ENCODE assay signal across 19 mouse cellular contexts in genomic region chr5:129940281-129940680, GRCm38 (mm10). TPM values are rescaled to one million over a fixed set of nuclear protein-coding genes. Genes with fewer than 3 reads are reported as not detected.
DNase-seq lines count a peak whose midpoint lies in the region; ATAC-seq and TF ChIP-seq lines count a peak whose summit lies in the region.
"Had no signal": no experiment of that assay in that cellular context is flagged by ENCODE, and none has a peak within 500 bp of the region (broad histone marks: within the 10 kb centered on the region; RNA-seq: fewer than 3 reads in every experiment).

No protein-coding gene starts in this region.

- no peaks in the 10 kb centered on the region for H3K4me1 ChIP-seq in lung, embryonic 14.5 days (ENCODE audit: insufficient read depth)
- H3K4me1 ChIP-seq in lung, postnatal 0 days (ENCODE audit: insufficient read depth, low read depth, low read length) = no peaks in the 10 kb centered on the region
- no peaks in the 10 kb centered on the region for H3K4me1 ChIP-seq in brown adipose tissue, adult 24 weeks (ENCODE audit: control insufficient read depth, insufficient read depth, insufficient read length, low read length)
- H3K4me1 ChIP-seq in liver, postnatal 0 days (ENCODE audit: insufficient read depth) = peaks cover 4% of the 10 kb centered on the region

- H3K9me3 ChIP-seq in lung, embryonic 14.5 days (ENCODE audit: low read depth, low read length) = no peaks in the 10 kb centered on the region
- H3K9me3 ChIP-seq in lung, postnatal 0 days (ENCODE audit: low read length) = no peaks in the 10 kb centered on the region
- H3K9me3 ChIP-seq in liver, postnatal 0 days (ENCODE audit: low read length) = no peaks in the 10 kb centered on the region
- H3K9me3 ChIP-seq: limb, embryonic 10.5 days; midbrain, embryonic 12.5 days had no signal

- no peak overlapping the region for H3K9ac ChIP-seq in lung, embryonic 14.5 days
- H3K9ac ChIP-seq in lung, postnatal 0 days (replicated peaks; ENCODE audit: low read depth) = no peak overlapping the region
- H3K9ac ChIP-seq in liver, postnatal 0 days (replicated peaks) = no peak overlapping the region

- H3K4me3 ChIP-seq in lung, embryonic 14.5 days (ENCODE audit: low read depth, low read length) = no peak overlapping the region
- no peak overlapping the region for H3K4me3 ChIP-seq in lung, postnatal 0 days (ENCODE audit: low read depth, low read length)
- no peak overlapping the region for H3K4me3 ChIP-seq in brown adipose tissue, adult 24 weeks (ENCODE audit: insufficient read depth, low read depth, low read length)
- no peak overlapping the region for H3K4me3 ChIP-seq in liver, postnatal 0 days (ENCODE audit: low read depth, low read length)

- no peak overlapping the region for H3K27ac ChIP-seq in lung, embryonic 14.5 days (ENCODE audit: low read depth)
- no peak overlapping the region for H3K27ac ChIP-seq in lung, postnatal 0 days (ENCODE audit: low read length)
- H3K27ac ChIP-seq in brown adipose tissue, adult 24 weeks (replicated peaks; ENCODE audit: low read depth, low read length) = peak overlapping the region; percentile 19; the same call in 1 of the 2 replicates
- H3K27ac ChIP-seq in liver, postnatal 0 days (ENCODE audit: low read depth) = no peak overlapping the region
- H3K27ac ChIP-seq: midbrain, embryonic 12.5 days had no signal

- TF ChIP-seq EP300 in lung, postnatal 0 days (IDR thresholded peaks at IDR 0.05) = no peak
- TF ChIP-seq EP300 in liver, postnatal 0 days (IDR thresholded peaks at IDR 0.05; ENCODE audit: low read depth) = no peak

- TF ChIP-seq CTCF in lung, embryonic 14.5 days (IDR thresholded peaks at IDR 0.05; ENCODE audit: low read depth) = no peak
- TF ChIP-seq CTCF in lung, postnatal 0 days (IDR thresholded peaks at IDR 0.05) = no peak
- TF ChIP-seq CTCF in liver, postnatal 0 days (IDR thresholded peaks at IDR 0.05; ENCODE audit: low read depth) = no peak

- H3K36me3 ChIP-seq in lung, embryonic 14.5 days (ENCODE audit: insufficient read depth) = 0 out of 2 replicates have a peak, but pooled peaks cover 3% of the 10 kb centered on the region
- no peaks in the 10 kb centered on the region for H3K36me3 ChIP-seq in lung, postnatal 0 days (ENCODE audit: insufficient read depth, low read length)
- no peaks in the 10 kb centered on the region for H3K36me3 ChIP-seq in liver, postnatal 0 days (replicated peaks; ENCODE audit: insufficient read depth, low read length)
- H3K36me3 ChIP-seq: midbrain, embryonic 12.5 days had no signal

- 33% methylated on average over 2 of the region's 2 CpGs for WGBS in lung, embryonic 14.5 days
- 33% methylated on average over 2 of the region's 2 CpGs for WGBS in lung, postnatal 0 days
- 43% methylated on average over 2 of the region's 2 CpGs for WGBS in liver, postnatal 0 days (ENCODE audit: insufficient replicate concordance)

- peak; percentile 19 for DNase-seq in cerebellum, adult 8-10 months
- DNase-seq in cerebellum, adult 11 months = no peak
- DNase-seq in lung, embryonic 14.5 days = no peak
- no peak for DNase-seq in lung, postnatal 0 days (ENCODE audit: low spot score)
- DNase-seq in liver, postnatal 0 days = no peak
- DNase-seq in thymus, postnatal 14 days = no peak
- DNase-seq in urinary bladder, postnatal 36 days (ENCODE audit: low spot score in 2 of 2) = no peak
- DNase-seq: adrenal gland, postnatal 10 days; forebrain, postnatal 0 days; gastrocnemius, postnatal 10 days; heart, postnatal 14 days; kidney, adult 18-20 months; layer of hippocampus, postnatal 36 days; retina, postnatal 1 day; thymus, postnatal 25 days had no signal

- no peak for ATAC-seq in lung, embryonic 14.5 days (ENCODE audit: insufficient read depth)
- no peak for ATAC-seq in lung, postnatal 0 days
- ATAC-seq in liver, postnatal 0 days = no peak

- H3K4me2 ChIP-seq in lung, embryonic 14.5 days = 0 out of 2 replicates have a peak overlapping the region, but pooled peaks have one; percentile 11
- no peak overlapping the region; the same call in 1 of the 2 replicates for H3K4me2 ChIP-seq in lung, postnatal 0 days (replicated peaks; ENCODE audit: low read depth, low read length)
- H3K4me2 ChIP-seq in liver, postnatal 0 days (ENCODE audit: low read depth, low read length) = peak overlapping the region; percentile 62

- no peaks in the 10 kb centered on the region for H3K27me3 ChIP-seq in lung, embryonic 14.5 days (ENCODE audit: insufficient read depth, low read length)
- H3K27me3 ChIP-seq in lung, postnatal 0 days (replicated peaks; ENCODE audit: insufficient read depth, low read length) = no peaks in the 10 kb centered on the region
- no peaks in the 10 kb centered on the region for H3K27me3 ChIP-seq in liver, postnatal 0 days (ENCODE audit: insufficient read depth, low read length)

RNA-seq across cellular contexts. Expression of gene Vkorc1l1, which starts 1.5 kb away (rescaled TPM):
- polyA plus RNA-seq in lung, embryonic 14.5 days (2014; fragmentation: Nextera tagmentation; extraction: Ambion mirVana) = 22.7 and 23.4 TPM in 2 replicates
- polyA plus RNA-seq in lung, postnatal 0 days (2015; fragmentation: Nextera tagmentation; extraction: Ambion mirVana) = 14.9 and 15.2 TPM in 2 replicates
- polyA plus RNA-seq in brown adipose tissue, adult 24 weeks (2012; ENCODE audit: insufficient read depth, insufficient read length, missing spikeins) = 31.1 and 41.5 TPM in 2 replicates
- polyA plus RNA-seq in liver, postnatal 0 days (2015; fragmentation: Nextera tagmentation; extraction: Ambion mirVana) = 17.5 and 18.2 TPM in 2 replicates

RNA-seq across cellular contexts. Expression of gene Nupr1l, which starts 31.9 kb away (rescaled TPM):
- 1.5 and 2.6 TPM in 2 replicates for polyA plus RNA-seq in lung, embryonic 14.5 days (2014; fragmentation: Nextera tagmentation; extraction: Ambion mirVana)
- 5.5 and 6.2 TPM in 2 replicates for polyA plus RNA-seq in lung, postnatal 0 days (2015; fragmentation: Nextera tagmentation; extraction: Ambion mirVana)
- 4.1 and 6.2 TPM in 2 replicates for polyA plus RNA-seq in brown adipose tissue, adult 24 weeks (2012; ENCODE audit: insufficient read depth, insufficient read length, missing spikeins)
- polyA plus RNA-seq in liver, postnatal 0 days (2015; fragmentation: Nextera tagmentation; extraction: Ambion mirVana) = 1.4 TPM in 2 replicates

RNA-seq across cellular contexts. Expression of gene Phkg1, which starts 41.9 kb away (rescaled TPM):
- 0.11 and 0.18 TPM in 2 replicates for polyA plus RNA-seq in lung, embryonic 14.5 days (2014; fragmentation: Nextera tagmentation; extraction: Ambion mirVana)
- polyA plus RNA-seq in lung, postnatal 0 days (2015; fragmentation: Nextera tagmentation; extraction: Ambion mirVana) = 0.08 and 0.10 TPM in 2 replicates
- 2.3 and 9.8 TPM in 2 replicates for polyA plus RNA-seq in brown adipose tissue, adult 24 weeks (2012; ENCODE audit: insufficient read depth, insufficient read length, missing spikeins)
- 0.08 and 0.20 TPM in 2 replicates for polyA plus RNA-seq in liver, postnatal 0 days (2015; fragmentation: Nextera tagmentation; extraction: Ambion mirVana)
- polyA plus RNA-seq: stomach, embryonic 14.5 days had no signal

RNA-seq across cellular contexts. Expression of gene Zbed5, which starts 44.8 kb away (rescaled TPM):
- 5.7 and 6.9 TPM in 2 replicates for polyA plus RNA-seq in lung, embryonic 14.5 days (2014; fragmentation: Nextera tagmentation; extraction: Ambion mirVana)
- 2.3 and 2.7 TPM in 2 replicates for polyA plus RNA-seq in lung, postnatal 0 days (2015; fragmentation: Nextera tagmentation; extraction: Ambion mirVana)
- polyA plus RNA-seq in brown adipose tissue, adult 24 weeks (2012; ENCODE audit: insufficient read depth, insufficient read length, missing spikeins) = 0.83 and 1.9 TPM in 2 replicates
- 3.3 and 3.7 TPM in 2 replicates for polyA plus RNA-seq in liver, postnatal 0 days (2015; fragmentation: Nextera tagmentation; extraction: Ambion mirVana)

RNA-seq across cellular contexts. Expression of gene Chchd2, which starts 53.0 kb away (rescaled TPM):
- 859 and 893 TPM in 2 replicates for polyA plus RNA-seq in lung, embryonic 14.5 days (2014; fragmentation: Nextera tagmentation; extraction: Ambion mirVana)
- polyA plus RNA-seq in lung, postnatal 0 days (2015; fragmentation: Nextera tagmentation; extraction: Ambion mirVana) = 623 and 686 TPM in 2 replicates
- 1,785 and 1,958 TPM in 2 replicates for polyA plus RNA-seq in brown adipose tissue, adult 24 weeks (2012; ENCODE audit: insufficient read depth, insufficient read length, missing spikeins)
- polyA plus RNA-seq in liver, postnatal 0 days (2015; fragmentation: Nextera tagmentation; extraction: Ambion mirVana) = 955 and 988 TPM in 2 replicates
